Mouse (Mus musculus) spleen, adult 2 months (tissue): ENCODE measurements around the gene Prr23a1.

ENCODE experiments used
- CTCF ChIP-seq: fragments of 200-500 bp; IDR thresholded peaks from 2 replicates; pipeline ENCODE4 v1.5.1; 2011; ENCODE audit warnings: mild to moderate bottlenecking, inconsistent platforms; ENCODE audit not compliant: insufficient read depth, insufficient read length, insufficient replicate concordance; ENCODE audit errors: extremely low read depth
- POLR2A ChIP-seq: fragments of 200-500 bp; IDR thresholded peaks from 2 replicates; pipeline ENCODE4 v1.6.1; 2011; ENCODE audit warnings: low read depth, low read length, inconsistent platforms

DNA sequence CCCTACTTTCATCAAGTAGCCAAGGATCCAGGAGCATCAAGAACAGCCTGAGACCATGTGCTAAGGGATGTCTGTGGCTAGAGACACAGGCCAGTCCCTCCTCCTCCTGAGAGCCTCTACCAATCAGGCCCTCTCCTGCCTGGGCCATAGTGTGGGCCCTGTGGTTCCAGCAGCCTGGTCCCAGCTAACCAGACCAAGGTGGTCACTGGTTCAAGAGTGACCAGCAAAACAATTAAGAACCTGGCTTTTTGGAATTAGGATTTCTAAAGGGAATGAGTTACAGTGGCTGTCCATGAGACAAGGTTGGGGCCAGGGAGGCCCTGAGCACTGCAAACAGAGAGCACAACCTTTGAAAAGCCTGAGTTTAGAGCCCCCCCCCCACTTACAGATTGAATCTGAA lies 21.2 kb upstream of the Prr23a1 start:
- TF ChIP-seq CTCF, result no peak
- TF ChIP-seq POLR2A, result no peak
